In the genomic region with DNA sequence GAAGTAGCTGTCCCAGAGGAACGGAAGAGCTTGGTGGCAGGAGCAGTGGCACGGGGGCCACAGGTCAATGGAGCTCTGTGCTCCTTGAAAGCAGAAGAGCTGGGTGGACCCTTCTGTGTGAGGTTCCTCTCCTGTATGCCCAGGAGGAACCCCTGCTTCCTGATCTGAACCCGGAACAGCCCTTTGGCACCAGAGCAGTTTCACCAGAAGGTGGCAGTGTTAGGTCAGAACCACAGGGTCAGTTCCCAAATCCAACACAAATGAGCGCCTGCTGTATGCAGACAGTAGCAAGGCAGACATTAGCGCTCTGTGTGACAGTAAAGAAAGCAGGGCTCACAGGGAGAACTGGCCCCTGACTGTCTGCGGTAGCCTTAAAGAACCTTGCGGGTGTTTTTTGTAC, we compare ENCODE assay signal across 10 mouse cellular contexts. TPM values are rescaled to one million over a fixed set of nuclear protein-coding genes. Genes with fewer than 3 reads are reported as not detected.
DNase-seq lines count a peak whose midpoint lies in the region; ATAC-seq and TF ChIP-seq lines count a peak whose summit lies in the region.
"Had no signal": no experiment of that assay in that cellular context is flagged by ENCODE, and none has a peak within 500 bp of the region (broad histone marks: within the 10 kb centered on the region; RNA-seq: fewer than 3 reads in every experiment).

No protein-coding gene starts in this region.

- H3K4me3 ChIP-seq in midbrain, postnatal 0 days (ENCODE audit: low read depth, low read length) = no peak overlapping the region
- no peak overlapping the region for H3K4me3 ChIP-seq in midbrain, embryonic 13.5 days (replicated peaks)
- no peak overlapping the region for H3K4me3 ChIP-seq in midbrain, embryonic 16.5 days (ENCODE audit: low read depth, low read length)
- H3K4me3 ChIP-seq: heart, embryonic 15.5 days had no signal

- no peak overlapping the region for H3K4me2 ChIP-seq in midbrain, postnatal 0 days (ENCODE audit: low read depth, low read length, poor library complexity, severe bottlenecking)
- H3K4me2 ChIP-seq in midbrain, embryonic 13.5 days (replicated peaks) = no peak overlapping the region
- H3K4me2 ChIP-seq in midbrain, embryonic 16.5 days (ENCODE audit: low read length) = no peak overlapping the region
- H3K4me2 ChIP-seq: heart, embryonic 15.5 days had no signal

- 57% methylated on average over 7 of the region's 7 CpGs for WGBS in midbrain, postnatal 0 days
- WGBS in midbrain, embryonic 13.5 days = 52% methylated on average over 7 of the region's 7 CpGs
- 50% methylated on average over 7 of the region's 7 CpGs for WGBS in midbrain, embryonic 16.5 days

- peak; percentile 72 for TF ChIP-seq CTCF in midbrain, postnatal 0 days (IDR thresholded peaks at IDR 0.05)

- no peaks in the 10 kb centered on the region for H3K27me3 ChIP-seq in midbrain, postnatal 0 days (ENCODE audit: insufficient read depth, low read length)
- H3K27me3 ChIP-seq in midbrain, embryonic 13.5 days = no peaks in the 10 kb centered on the region
- H3K27me3 ChIP-seq in midbrain, embryonic 16.5 days (ENCODE audit: control insufficient read depth, insufficient read depth, low read depth, low read length) = no peaks in the 10 kb centered on the region
- H3K27me3 ChIP-seq: heart, embryonic 15.5 days had no signal

- DNase-seq in midbrain, postnatal 0 days (ENCODE audit: low spot score) = peak; percentile 44
- DNase-seq in WW6 (ENCODE audit: low read depth, low spot score) = peak; percentile 45
- DNase-seq in cerebellum, postnatal 10 days = peak; percentile 79 to 85
- peak; percentile 14 to 55 for DNase-seq in kidney, adult 8-10 months
- DNase-seq in lung, adult 18-20 months = peak; percentile 41 to 64
- DNase-seq in right cerebral cortex, postnatal 36 days (ENCODE audit: low spot score in 2 of 2) = peak; percentile 10 to 11

- no peaks in the 10 kb centered on the region for H3K9me3 ChIP-seq in midbrain, postnatal 0 days (ENCODE audit: low read length)
- H3K9me3 ChIP-seq in midbrain, embryonic 13.5 days = no peaks in the 10 kb centered on the region
- H3K9me3 ChIP-seq in midbrain, embryonic 16.5 days (replicated peaks; ENCODE audit: control insufficient read depth, low read length, poor library complexity, severe bottlenecking) = no peaks in the 10 kb centered on the region
- H3K9me3 ChIP-seq: heart, embryonic 15.5 days had no signal

- no peaks in the 10 kb centered on the region; the same call in 1 of the 2 replicates for H3K4me1 ChIP-seq in midbrain, postnatal 0 days (ENCODE audit: insufficient read depth, low read length)
- H3K4me1 ChIP-seq in midbrain, embryonic 13.5 days (replicated peaks) = no peaks in the 10 kb centered on the region
- H3K4me1 ChIP-seq in midbrain, embryonic 16.5 days (ENCODE audit: control insufficient read depth, insufficient read depth, low read length) = no peaks in the 10 kb centered on the region

- no peak overlapping the region for H3K27ac ChIP-seq in midbrain, postnatal 0 days (ENCODE audit: low read depth, low read length)
- H3K27ac ChIP-seq in midbrain, embryonic 13.5 days = no peak overlapping the region
- no peak overlapping the region for H3K27ac ChIP-seq in midbrain, embryonic 16.5 days (ENCODE audit: low read length)
- H3K27ac ChIP-seq: heart, embryonic 15.5 days had no signal

- H3K9ac ChIP-seq in midbrain, postnatal 0 days (replicated peaks; ENCODE audit: low read length, poor library complexity, severe bottlenecking) = no peak overlapping the region
- H3K9ac ChIP-seq in midbrain, embryonic 13.5 days (replicated peaks) = no peak overlapping the region
- H3K9ac ChIP-seq in midbrain, embryonic 16.5 days (ENCODE audit: low read depth, low read length) = no peak overlapping the region
- H3K9ac ChIP-seq: heart, embryonic 15.5 days had no signal

- no peaks in the 10 kb centered on the region for H3K36me3 ChIP-seq in midbrain, postnatal 0 days (ENCODE audit: insufficient read depth, low read length)
- H3K36me3 ChIP-seq in midbrain, embryonic 13.5 days = no peaks in the 10 kb centered on the region
- H3K36me3 ChIP-seq in midbrain, embryonic 16.5 days (ENCODE audit: control insufficient read depth, insufficient read depth, low read length) = no peaks in the 10 kb centered on the region
- H3K36me3 ChIP-seq: heart, embryonic 15.5 days had no signal

- no peak for ATAC-seq in midbrain, postnatal 0 days (ENCODE audit: low FRiP score)
- no peak for ATAC-seq in midbrain, embryonic 13.5 days
- no peak for ATAC-seq in midbrain, embryonic 16.5 days

RNA-seq across cellular contexts. Expression of a gene that starts 29.3 kb away (rescaled TPM):
- total RNA-seq in midbrain, postnatal 0 days (2014; rRNA removed) = not detected in 2 replicates
- not detected in 2 replicates for polyA plus RNA-seq in midbrain, postnatal 0 days (2015; fragmentation: Nextera tagmentation; extraction: Ambion mirVana)
- polyA plus RNA-seq in midbrain, embryonic 13.5 days (2015; fragmentation: Nextera tagmentation; extraction: Ambion mirVana) = not detected in 2 replicates
- not detected in 2 replicates for polyA plus RNA-seq in midbrain, embryonic 16.5 days (2015; fragmentation: Nextera tagmentation; extraction: Ambion mirVana)
- polyA plus RNA-seq: heart, embryonic 15.5 days; stomach, embryonic 14.5 days had no signal

RNA-seq across cellular contexts. Expression of a gene that starts 50.5 kb away (rescaled TPM):
- total RNA-seq in midbrain, postnatal 0 days (2014; rRNA removed) = 1.4 and 1.6 TPM in 2 replicates
- polyA plus RNA-seq in midbrain, postnatal 0 days (2015; fragmentation: Nextera tagmentation; extraction: Ambion mirVana) = 2.9 and 3.4 TPM in 2 replicates
- 0.48 TPM in 1 of 2 replicates, not detected in the other for polyA plus RNA-seq in midbrain, embryonic 13.5 days (2015; fragmentation: Nextera tagmentation; extraction: Ambion mirVana)
- polyA plus RNA-seq in midbrain, embryonic 16.5 days (2015; fragmentation: Nextera tagmentation; extraction: Ambion mirVana) = 0.71 and 2.1 TPM in 2 replicates
- polyA plus RNA-seq: heart, embryonic 15.5 days; stomach, embryonic 14.5 days had no signal

RNA-seq across cellular contexts. Expression of a gene that starts 54.6 kb away (rescaled TPM):
- 6.1 and 9.9 TPM in 2 replicates for total RNA-seq in midbrain, postnatal 0 days (2014; rRNA removed)
- polyA plus RNA-seq in midbrain, postnatal 0 days (2015; fragmentation: Nextera tagmentation; extraction: Ambion mirVana) = 4.7 and 4.9 TPM in 2 replicates
- 1.2 and 1.6 TPM in 2 replicates for polyA plus RNA-seq in midbrain, embryonic 13.5 days (2015; fragmentation: Nextera tagmentation; extraction: Ambion mirVana)
- polyA plus RNA-seq in midbrain, embryonic 16.5 days (2015; fragmentation: Nextera tagmentation; extraction: Ambion mirVana) = 4.0 and 5.5 TPM in 2 replicates

Comparison
In these comparisons a context has a peak if more than half of its experiments do, and no peak if none do; other contexts are left out.
1. DNase-seq: peak in every context shown above with its lines; median percentile 82 in cerebellum, postnatal 10 days; 52 in lung, adult 18-20 months; 45 in WW6; 44 in midbrain, postnatal 0 days; 34 in kidney, adult 8-10 months; 10 in right cerebral cortex, postnatal 36 days.